Mouse (Mus musculus) kidney, embryonic 16.5 days (tissue): ENCODE data around the gene B3gat2. TPM values are rescaled to one million over a fixed set of nuclear protein-coding genes. Genes with fewer than 3 reads are reported as not detected.

Source experiments
- ATAC-seq: fragments of 200-750 bp; cut with Nextera tagmentation; 2 replicates; pipeline ENCODE4 v1.8.0; 2017; ENCODE audit warnings: moderate TSS enrichment; ENCODE audit not compliant: low FRiP score, low TSS enrichment
- H3K27ac ChIP-seq: fragments of 300-500 bp; sonication (generic); 2 replicates; pipeline ENCODE4 v1.5.1; 2014; ENCODE audit warnings: low read length
- H3K27me3 ChIP-seq: fragments of 300-500 bp; sonication (generic); 2 replicates; pipeline ENCODE4 v1.6.1; 2014; ENCODE audit warnings: low read length, control low read depth, mixed read lengths; ENCODE audit not compliant: insufficient read depth
- H3K36me3 ChIP-seq: fragments of 300-500 bp; sonication (generic); 2 replicates; pipeline ENCODE4 v1.6.1; 2014; ENCODE audit warnings: low read length, control low read depth, mixed read lengths; ENCODE audit not compliant: insufficient read depth
- H3K4me1 ChIP-seq: fragments of 300-500 bp; sonication (generic); 2 replicates; pipeline ENCODE4 v1.6.1; 2014; ENCODE audit warnings: low read length, control low read depth, mixed read lengths; ENCODE audit not compliant: insufficient read depth
- H3K4me2 ChIP-seq: fragments of 300-500 bp; sonication (generic); replicated peaks from 2 replicates; pipeline ENCODE4 v1.6.1; 2014; ENCODE audit warnings: low read depth, low read length
- H3K4me3 ChIP-seq: fragments of 300-500 bp; sonication (generic); 2 replicates; pipeline ENCODE4 v1.5.1; 2014; ENCODE audit warnings: mild to moderate bottlenecking, low read length
- H3K9ac ChIP-seq: fragments of 300-500 bp; sonication (generic); replicated peaks from 2 replicates; pipeline ENCODE4 v1.6.1; 2014; ENCODE audit warnings: low read length
- H3K9me3 ChIP-seq: fragments of 300-500 bp; sonication (generic); 2 replicates; pipeline ENCODE4 v1.6.1; 2016; ENCODE audit warnings: low read length, control low read depth
- WGBS: fragments of 180-500 bp; shearing (Covaris S2); extraction: QIAGEN DNeasy Blood & Tissue Kit; methylation state at CpG from one replicate; pipeline ENCODE4 v1.1.7; 2014; 5-methylcytosine and 5-hydroxymethylcytosine counted together
- polyA plus RNA-seq: library from polyadenylated mRNA; unstranded; fragments of >200 nt; fragmentation: Nextera tagmentation; extraction: Ambion mirVana; gene quantifications from 2 replicates; pipeline ENCODE4 v1.2.1, GENCODE M21; 2015

The B3gat2 gene
- polyA plus RNA-seq, 1 experiment from 2014 or later: 11.1 TPM

GRCm38 (mm10) chr1:23754967-23755366, 6.6 kb upstream of the B3gat2 start:
- 81% methylated on average over 1 of the region's 1 CpGs for WGBS
- Histone ChIP-seq H3K36me3 (no peaks in the 10 kb centered on the region), H3K27me3 (peaks cover 7% of the 10 kb centered on the region), H3K4me2 (no peak overlapping the region), H3K4me3 (no peak overlapping the region), H3K4me1 (no peaks in the 10 kb centered on the region), H3K9me3 (no peaks in the 10 kb centered on the region), H3K9ac (no peak overlapping the region), H3K27ac (no peak overlapping the region)
- peak; percentile 79 for ATAC-seq

- peaks cover 38% of the 10 kb centered on the region for H3K27me3 ChIP-seq
- no peaks in the 10 kb centered on the region for H3K9me3 ChIP-seq
- peak overlapping the region; percentile 65 for H3K9ac ChIP-seq
- peaks cover 19% of the 10 kb centered on the region for H3K4me1 ChIP-seq
- under 1% methylated on average over 45 of the region's 45 CpGs for WGBS
- H3K4me3 ChIP-seq: peak overlapping the region; percentile 68
- peak; percentile 50 for ATAC-seq
- H3K27ac ChIP-seq: peak overlapping the region; percentile 44
- H3K36me3 ChIP-seq: no peaks in the 10 kb centered on the region
- H3K4me2 ChIP-seq: peak overlapping the region; percentile 98
Measured at GRCm38 (mm10) chr1:23762136-23762687, 659 bp downstream of the B3gat2 start.

GRCm38 (mm10) chr1:23762782-23763630, 1.5 kb downstream of the B3gat2 start:
- WGBS: under 1% methylated on average over 65 of the region's 65 CpGs
- peak overlapping the region; percentile 98 for H3K4me2 ChIP-seq
- no peaks in the 10 kb centered on the region for H3K36me3 ChIP-seq
- H3K9ac ChIP-seq: peak overlapping the region; percentile 65
- peak overlapping the region; percentile 68 for H3K4me3 ChIP-seq
- H3K27me3 ChIP-seq: peaks cover 38% of the 10 kb centered on the region
- peak; percentile 92 for ATAC-seq
- H3K4me1 ChIP-seq: peaks cover 19% of the 10 kb centered on the region
- no peak overlapping the region for H3K27ac ChIP-seq
- no peaks in the 10 kb centered on the region for H3K9me3 ChIP-seq

GRCm38 (mm10) chr1:23763726-23764125, 2.2 kb downstream of the B3gat2 start:
- WGBS: 1% methylated on average over 7 of the region's 7 CpGs
- Histone ChIP-seq H3K4me2 (peak overlapping the region; percentile 98), H3K9me3 (no peaks in the 10 kb centered on the region), H3K9ac (no peak overlapping the region), H3K27ac (no peak overlapping the region), H3K36me3 (no peaks in the 10 kb centered on the region), H3K4me3 (peak overlapping the region; percentile 68), H3K4me1 (peaks cover 19% of the 10 kb centered on the region), H3K27me3 (peaks cover 38% of the 10 kb centered on the region)
- peak; percentile 23; the same call in 1 of the 2 replicates for ATAC-seq

- Histone ChIP-seq H3K4me3 (no peak overlapping the region), H3K4me1 (peaks cover 19% of the 10 kb centered on the region), H3K27ac (no peak overlapping the region), H3K4me2 (no peak overlapping the region), H3K9me3 (no peaks in the 10 kb centered on the region), H3K27me3 (peaks cover 34% of the 10 kb centered on the region), H3K36me3 (no peaks in the 10 kb centered on the region), H3K9ac (no peak overlapping the region)
- ATAC-seq: no peak
- 69% methylated on average over 4 of the region's 4 CpGs for WGBS
Measured at GRCm38 (mm10) chr1:23764710-23765109, 3.2 kb downstream of the B3gat2 start.

GRCm38 (mm10) chr1:23773039-23773438, 11.5 kb downstream of the B3gat2 start:
- Histone ChIP-seq H3K9me3 (no peaks in the 10 kb centered on the region), H3K27me3 (no peaks in the 10 kb centered on the region), H3K4me1 (no peaks in the 10 kb centered on the region), H3K27ac (no peak overlapping the region), H3K4me3 (no peak overlapping the region), H3K36me3 (no peaks in the 10 kb centered on the region), H3K9ac (no peak overlapping the region), H3K4me2 (no peak overlapping the region)
- ATAC-seq: no peak
- 59% methylated on average over 3 of the region's 3 CpGs for WGBS

GRCm38 (mm10) chr1:23792737-23793533, 31.4 kb downstream of the B3gat2 start:
- H3K9me3 ChIP-seq: no peaks in the 10 kb centered on the region
- WGBS: 50% methylated on average over 11 of the region's 11 CpGs
- ATAC-seq: peak; percentile 76; the same call in 1 of the 2 replicates
- H3K4me1 ChIP-seq: no peaks in the 10 kb centered on the region
- H3K4me3 ChIP-seq: no peak overlapping the region
- H3K36me3 ChIP-seq: no peaks in the 10 kb centered on the region
- no peaks in the 10 kb centered on the region for H3K27me3 ChIP-seq
- H3K4me2 ChIP-seq: no peak overlapping the region
- no peak overlapping the region for H3K27ac ChIP-seq
- H3K9ac ChIP-seq: no peak overlapping the region

GRCm38 (mm10) chr1:23798306-23798705, 36.8 kb downstream of the B3gat2 start:
- Histone ChIP-seq H3K36me3 (no peaks in the 10 kb centered on the region), H3K27me3 (no peaks in the 10 kb centered on the region), H3K9ac (no peak overlapping the region), H3K4me2 (no peak overlapping the region), H3K4me3 (no peak overlapping the region), H3K9me3 (no peaks in the 10 kb centered on the region), H3K27ac (no peak overlapping the region), H3K4me1 (no peaks in the 10 kb centered on the region)
- WGBS: 60% methylated on average over 9 of the region's 9 CpGs
- ATAC-seq: no peak

GRCm38 (mm10) chr1:23821615-23822014, 60.1 kb downstream of the B3gat2 start:
- no peaks in the 10 kb centered on the region for H3K9me3 ChIP-seq
- H3K27ac ChIP-seq: no peak overlapping the region
- no peak overlapping the region for H3K4me2 ChIP-seq
- H3K27me3 ChIP-seq: no peaks in the 10 kb centered on the region
- no peaks in the 10 kb centered on the region for H3K4me1 ChIP-seq
- no peaks in the 10 kb centered on the region for H3K36me3 ChIP-seq
- no peak overlapping the region for H3K4me3 ChIP-seq
- no peak for ATAC-seq
- WGBS: 80% methylated on average over 5 of the region's 5 CpGs
- no peak overlapping the region for H3K9ac ChIP-seq
